Mouse (Mus musculus) testis, adult 2 months (tissue): ENCODE measurements around the gene Trim26.

Experiments used
- CTCF ChIP-seq: fragments of 200-500 bp; IDR thresholded peaks from 2 replicates; pipeline ENCODE4 v1.5.1; 2012; ENCODE audit warnings: low read depth, mild to moderate bottlenecking, inconsistent platforms, low read length, moderate library complexity; ENCODE audit not compliant: control insufficient read depth, insufficient read depth, insufficient replicate concordance
- POLR2A ChIP-seq: fragments of 200-500 bp; IDR thresholded peaks from 2 replicates; pipeline ENCODE4 v1.6.1; 2012; ENCODE audit warnings: low read depth, mild to moderate bottlenecking, inconsistent platforms, low read length, moderate library complexity; ENCODE audit not compliant: control insufficient read depth

GRCm38 (mm10) chr17:36893387-36893786 is 56.5 kb downstream of the Trim26 start:
- TF ChIP-seq CTCF (no peak), POLR2A (no peak)
